Mouse (Mus musculus) embryonic facial prominence, embryonic 14.5 days (tissue): ENCODE data around the gene Gpatch11. TPM values are rescaled to one million over a fixed set of nuclear protein-coding genes. Genes with fewer than 3 reads are reported as not detected.
"Not testable (repeated sequence)": the region's sequence is repeated elsewhere in the genome, so short reads cannot be mapped to it uniquely, and the experiment has no call there.

Experiments
- ATAC-seq: fragments of 200-750 bp; cut with Nextera tagmentation; 2 replicates; pipeline ENCODE4 v1.8.0; 2017; ENCODE audit warnings: low read depth, moderate number of reproducible peaks, moderate TSS enrichment
- DNase-seq: peaks from one replicate; pipeline ENCODE4 v3.0.0-alpha.2; 2015; ENCODE audit warnings: low spot score
- H3K27ac ChIP-seq: fragments of 300-500 bp; sonication (generic); replicated peaks from 2 replicates; pipeline ENCODE4 v1.5.1; 2014; ENCODE audit warnings: low read depth, mild to moderate bottlenecking, low read length, moderate library complexity
- H3K27me3 ChIP-seq: fragments of 300-500 bp; sonication (generic); replicated peaks from 2 replicates; pipeline ENCODE4 v1.6.1; 2014; ENCODE audit warnings: low read length; ENCODE audit not compliant: control insufficient read depth, insufficient read depth
- H3K36me3 ChIP-seq: fragments of 300-500 bp; sonication (generic); 2 replicates; pipeline ENCODE4 v1.6.1; 2014; ENCODE audit warnings: low read length, mixed read lengths; ENCODE audit not compliant: control insufficient read depth, insufficient read depth
- H3K4me1 ChIP-seq: fragments of 300-500 bp; sonication (generic); 2 replicates; pipeline ENCODE4 v1.6.1; 2014; ENCODE audit warnings: antibody characterized with exemption, low read length; ENCODE audit not compliant: control insufficient read depth, insufficient read depth
- H3K4me2 ChIP-seq: fragments of 300-500 bp; sonication (generic); 2 replicates; pipeline ENCODE4 v1.6.1; 2014; ENCODE audit warnings: low read depth, mild to moderate bottlenecking, low read length, moderate library complexity, mixed read lengths
- H3K4me3 ChIP-seq: fragments of 300-500 bp; sonication (generic); 2 replicates; pipeline ENCODE4 v1.5.1; 2014; ENCODE audit warnings: low read depth, mild to moderate bottlenecking, low read length
- H3K9ac ChIP-seq: fragments of 300-500 bp; sonication (generic); 2 replicates; pipeline ENCODE4 v1.6.1; 2014; ENCODE audit warnings: low read depth, mild to moderate bottlenecking, low read length, moderate library complexity, mixed read lengths
- H3K9me3 ChIP-seq: fragments of 300-500 bp; sonication (generic); 2 replicates; pipeline ENCODE4 v1.6.1; 2016; ENCODE audit warnings: low read length; ENCODE audit not compliant: control insufficient read depth
- WGBS: fragments of 180-500 bp; shearing (Covaris S2); extraction: QIAGEN DNeasy Blood & Tissue Kit; methylation state at CpG from one replicate; pipeline ENCODE4 v1.1.7; 2014; 5-methylcytosine and 5-hydroxymethylcytosine counted together
- polyA plus RNA-seq: library from polyadenylated mRNA; unstranded; fragments of >200 nt; fragmentation: Nextera tagmentation; extraction: Ambion mirVana; gene quantifications from 2 replicates; pipeline ENCODE4 v1.2.1, GENCODE M21; 2014

Gene Gpatch11
- polyA plus RNA-seq = 38.5 and 40.5 TPM in 2 replicates

DNA sequence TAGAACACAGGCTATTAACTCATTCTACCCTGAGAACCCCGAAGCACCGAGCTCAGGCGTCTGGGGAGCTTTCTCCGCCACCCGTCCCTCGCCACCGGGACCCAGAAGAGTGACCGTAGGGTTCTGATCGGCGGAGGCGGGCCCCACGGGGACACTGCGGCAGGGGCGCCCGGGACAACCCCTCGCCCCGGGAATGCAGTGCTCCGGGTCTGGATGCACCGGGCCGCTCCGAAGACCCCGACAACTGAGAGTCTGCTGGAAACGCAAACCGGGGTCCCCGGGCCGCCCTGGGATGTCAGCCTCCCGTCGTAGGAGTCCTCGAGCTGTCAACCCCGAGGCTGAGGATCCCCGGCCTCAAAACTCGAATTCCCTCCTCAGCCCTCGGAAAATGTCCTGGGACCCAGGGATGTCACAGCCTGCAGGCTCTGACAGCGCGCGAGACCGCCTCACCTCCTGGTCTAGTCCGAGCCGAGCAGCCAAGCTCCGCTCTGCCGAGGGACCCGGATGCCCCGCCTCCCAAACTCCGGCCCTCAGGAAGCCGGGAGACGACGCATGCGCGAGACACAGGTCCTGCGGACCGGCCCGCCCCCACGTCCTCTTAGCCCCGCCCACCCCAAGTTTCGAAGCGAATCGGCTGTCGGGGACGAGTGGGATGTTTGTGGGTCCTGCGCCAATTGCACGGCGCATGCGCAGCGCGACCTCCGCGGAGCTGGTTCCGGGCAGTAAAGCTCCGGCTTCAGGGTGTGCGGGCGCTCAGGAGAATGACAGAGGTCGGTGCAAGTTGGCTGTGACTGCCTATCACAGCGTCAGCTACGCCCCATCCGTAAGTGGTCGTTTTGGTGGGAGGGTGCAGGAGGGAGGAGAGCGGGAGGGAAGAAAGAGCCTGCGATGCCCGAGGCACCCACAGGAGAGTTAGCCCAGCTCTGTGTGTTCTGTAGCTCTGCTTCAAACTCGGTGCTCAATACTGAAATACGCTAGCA is at the start of gene Gpatch11, which contains the start of gene Heatr5b:
TSS of gene Gpatch11 (plus strand) at position 712 of the 980 bp plus-strand sequence.
TSS of gene Heatr5b (minus strand) at position 509 of the 980 bp plus-strand sequence.
- peak; percentile 98 for ATAC-seq
- H3K36me3 ChIP-seq = peaks cover 35% of the 10 kb centered on the region
- H3K4me2 ChIP-seq = peak within 1 kb of the TSS; percentile 96
- no peaks in the 10 kb centered on the region for H3K27me3 ChIP-seq
- under 1% methylated on average over 61 of the region's 81 CpGs for WGBS
- peak within 1 kb of the TSS; percentile 90 for H3K9ac ChIP-seq
- H3K9me3 ChIP-seq = no peaks in the 10 kb centered on the region
- DNase-seq = peak; percentile 99
- H3K27ac ChIP-seq = peak within 1 kb of the TSS; percentile 81
- H3K4me1 ChIP-seq = no peaks in the 10 kb centered on the region
- H3K4me3 ChIP-seq = peak within 1 kb of the TSS; percentile 85

DNA sequence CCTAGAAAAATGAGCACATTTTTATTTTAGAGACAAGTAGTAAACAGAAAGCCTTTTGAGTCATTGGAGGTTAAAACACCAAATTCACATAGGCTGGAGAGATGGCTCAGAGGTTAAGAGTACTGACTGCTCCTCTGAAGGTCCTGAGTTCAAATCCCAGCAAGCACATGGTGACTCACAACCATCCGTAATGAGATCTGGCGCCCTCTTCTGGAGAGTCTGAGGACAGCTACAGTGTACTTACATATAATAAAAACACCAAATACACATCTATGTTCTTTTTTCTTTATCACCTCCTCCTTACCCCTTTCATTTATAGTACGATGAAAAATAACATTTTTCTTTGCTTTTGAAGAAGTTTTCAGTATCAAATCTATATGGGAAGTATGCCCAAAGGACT is 47.1 kb upstream of the Gpatch11 start:
- not testable (repeated sequence) for H3K9ac ChIP-seq, H3K4me2 ChIP-seq, H3K9me3 ChIP-seq, DNase-seq, H3K4me3 ChIP-seq, H3K4me1 ChIP-seq, H3K27ac ChIP-seq, ATAC-seq, H3K27me3 ChIP-seq
- H3K36me3 ChIP-seq = peaks cover 40% of the 10 kb centered on the region; the same call in 1 of the 2 replicates
- WGBS = 78% methylated on average over 3 of the region's 3 CpGs

DNA sequence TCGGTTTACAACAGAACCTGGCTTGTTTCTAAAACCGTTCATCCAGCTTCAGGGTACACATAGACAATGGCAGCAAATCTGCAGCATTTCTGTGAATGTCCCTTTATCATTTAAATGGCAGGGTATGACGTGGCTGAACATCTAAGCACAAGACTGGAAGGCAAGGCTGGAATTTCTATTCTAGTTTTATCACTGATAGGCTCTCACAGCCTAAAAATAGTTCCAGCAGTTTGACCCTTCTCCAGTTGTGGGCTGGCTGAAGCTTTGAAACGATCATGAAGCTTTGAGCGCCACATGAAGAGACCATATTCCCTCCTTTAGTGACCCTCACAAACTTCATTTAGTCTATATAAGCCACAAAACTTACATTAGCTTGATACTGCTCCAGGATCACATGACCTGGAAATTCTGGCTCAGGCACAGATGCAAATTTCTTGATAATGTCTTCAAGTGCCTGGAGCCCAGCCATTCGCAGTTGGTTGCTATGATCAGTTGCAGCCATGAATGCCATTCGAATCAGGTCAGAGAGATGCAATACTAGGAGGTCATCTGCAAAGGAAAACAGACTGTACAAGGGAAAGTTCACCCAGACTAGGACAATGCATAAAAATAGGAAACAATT is 44.2 kb upstream of the Gpatch11 start:
- H3K4me2 ChIP-seq = no peak overlapping the region
- ATAC-seq (no peak), DNase-seq (no peak)
- peaks cover 48% of the 10 kb centered on the region for H3K36me3 ChIP-seq
- no peaks in the 10 kb centered on the region for H3K9me3 ChIP-seq
- no peaks in the 10 kb centered on the region for H3K4me1 ChIP-seq
- 81% methylated on average over 7 of the region's 7 CpGs for WGBS
- no peak overlapping the region for H3K4me3 ChIP-seq
- no peak overlapping the region for H3K9ac ChIP-seq
- no peaks in the 10 kb centered on the region for H3K27me3 ChIP-seq
- H3K27ac ChIP-seq = no peak overlapping the region

DNA sequence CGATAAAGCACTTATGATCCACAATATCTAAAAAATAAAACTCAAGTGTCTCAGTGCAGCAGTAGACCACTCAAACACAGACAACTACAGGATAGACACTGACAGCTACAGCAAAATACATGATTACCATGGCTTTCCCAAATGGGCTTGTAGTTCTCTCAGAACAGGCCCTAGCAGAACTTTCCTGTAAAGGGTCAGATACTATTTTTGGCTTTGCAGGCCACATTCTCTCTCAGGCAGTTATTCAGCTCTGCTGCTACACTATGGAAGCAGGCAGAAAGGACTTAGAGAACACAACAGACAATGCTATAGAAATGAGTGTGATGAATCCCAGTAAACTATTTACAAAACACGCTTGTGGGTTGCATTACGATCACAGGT is 43.7 kb upstream of the Gpatch11 start:
- Histone ChIP-seq H3K36me3 (peaks cover 52% of the 10 kb centered on the region), H3K27me3 (no peaks in the 10 kb centered on the region), H3K4me2 (no peak overlapping the region), H3K4me3 (no peak overlapping the region), H3K9me3 (no peaks in the 10 kb centered on the region), H3K27ac (no peak overlapping the region), H3K4me1 (no peaks in the 10 kb centered on the region), H3K9ac (no peak overlapping the region)
- DNase-seq (no peak), ATAC-seq (no peak)
- 96% methylated on average over 3 of the region's 3 CpGs for WGBS

DNA sequence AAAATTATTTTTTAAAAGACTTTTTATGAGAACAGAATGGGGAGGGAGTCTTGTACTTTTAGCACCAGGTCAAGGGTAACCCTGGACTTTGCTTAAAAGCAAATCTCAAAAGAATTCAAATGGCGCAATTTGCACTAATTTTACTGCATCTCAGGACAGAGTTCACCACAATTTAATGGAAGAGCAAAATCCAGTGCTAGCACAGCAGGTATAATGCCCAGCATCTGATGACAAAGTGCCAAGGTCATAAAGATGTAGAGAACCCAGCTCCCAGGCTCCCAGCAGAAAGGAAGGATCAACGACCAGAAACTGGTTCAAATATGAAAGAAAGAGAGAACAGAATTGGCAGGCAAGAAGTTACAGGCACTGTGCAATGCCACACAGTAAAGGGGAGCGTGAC is 43.2 kb upstream of the Gpatch11 start:
- Histone ChIP-seq H3K4me1 (no peaks in the 10 kb centered on the region), H3K9ac (no peak overlapping the region), H3K27ac (no peak overlapping the region), H3K4me3 (no peak overlapping the region), H3K27me3 (no peaks in the 10 kb centered on the region), H3K9me3 (no peaks in the 10 kb centered on the region), H3K4me2 (no peak overlapping the region), H3K36me3 (peaks cover 56% of the 10 kb centered on the region)
- DNase-seq = no peak
- ATAC-seq = no peak
- 93% methylated on average over 3 of the region's 3 CpGs for WGBS

DNA sequence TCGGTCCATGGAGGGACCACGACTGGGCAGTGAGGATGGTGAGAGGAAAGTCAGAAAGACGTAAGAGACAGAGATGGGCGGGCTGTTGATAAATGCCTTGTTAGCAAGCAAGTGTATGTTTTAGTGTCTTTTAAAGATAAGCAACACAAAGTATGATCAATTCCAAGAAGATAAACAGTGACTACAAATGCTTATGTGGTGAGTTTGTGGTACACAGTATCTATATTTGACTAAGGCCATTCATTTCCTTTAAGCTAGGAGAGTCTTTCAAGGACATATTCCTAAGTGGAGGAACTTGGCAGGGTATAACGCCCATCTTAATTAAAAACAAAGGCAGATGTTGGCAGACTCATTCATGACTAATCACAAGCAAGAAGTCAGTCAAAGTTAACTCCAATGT is 41.0 kb upstream of the Gpatch11 start:
- Histone ChIP-seq H3K27ac (no peak overlapping the region), H3K9me3 (no peaks in the 10 kb centered on the region), H3K36me3 (peaks cover 64% of the 10 kb centered on the region), H3K9ac (no peak overlapping the region), H3K4me1 (no peaks in the 10 kb centered on the region), H3K27me3 (no peaks in the 10 kb centered on the region), H3K4me3 (no peak overlapping the region), H3K4me2 (no peak overlapping the region)
- WGBS = 84% methylated on average over 5 of the region's 5 CpGs
- DNase-seq (no peak), ATAC-seq (no peak)

DNA sequence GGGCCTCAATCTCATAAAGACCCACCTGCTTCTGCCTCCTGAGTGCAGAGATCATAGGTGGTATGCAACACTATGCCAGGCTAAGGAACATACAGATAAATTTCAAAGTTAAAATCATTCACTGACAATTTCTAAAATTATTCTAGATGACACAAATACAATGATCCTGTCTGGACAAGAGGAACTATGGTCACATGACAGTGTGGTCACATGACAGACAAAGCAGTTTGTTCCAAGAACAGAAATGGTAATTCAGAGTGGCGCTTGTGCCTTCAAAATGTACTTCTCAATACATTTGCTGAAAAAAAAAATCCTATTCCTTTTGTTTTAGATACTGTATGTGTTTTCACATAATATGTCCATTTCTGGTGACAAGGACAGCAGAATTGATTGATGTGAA is 38.1 kb upstream of the Gpatch11 start:
- H3K9me3 ChIP-seq = no peaks in the 10 kb centered on the region
- DNase-seq (no peak), ATAC-seq (no peak)
- H3K27ac ChIP-seq = no peak overlapping the region
- peaks cover 71% of the 10 kb centered on the region for H3K36me3 ChIP-seq
- H3K27me3 ChIP-seq = no peaks in the 10 kb centered on the region
- H3K4me1 ChIP-seq = no peaks in the 10 kb centered on the region
- no peak overlapping the region for H3K4me3 ChIP-seq
- WGBS = 94% methylated on average over 1 of the region's 1 CpGs
- no peak overlapping the region for H3K9ac ChIP-seq
- H3K4me2 ChIP-seq = no peak overlapping the region

DNA sequence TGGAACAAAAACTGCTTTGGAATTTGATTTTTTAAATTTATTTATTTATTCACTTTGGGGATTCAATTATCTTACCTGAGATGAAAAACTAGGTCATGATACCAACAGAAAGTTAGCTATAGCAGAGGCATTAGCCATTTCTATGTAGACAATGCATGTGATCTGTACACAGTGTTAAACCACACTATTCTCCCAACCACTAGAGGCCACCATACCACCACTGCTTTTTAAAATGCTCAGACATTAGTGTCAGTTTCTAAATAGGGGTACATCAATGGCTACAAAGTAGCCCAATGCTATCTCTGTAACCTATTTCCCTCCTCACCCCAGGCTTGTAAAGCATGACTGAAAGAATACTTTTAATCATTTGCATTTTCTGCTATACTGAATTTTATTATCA is 26.3 kb upstream of the Gpatch11 start:
- no peaks in the 10 kb centered on the region for H3K9me3 ChIP-seq
- H3K27ac ChIP-seq = no peak overlapping the region
- H3K27me3 ChIP-seq = no peaks in the 10 kb centered on the region
- DNase-seq (peak; percentile 6), ATAC-seq (no peak)
- H3K4me3 ChIP-seq = no peak overlapping the region
- no peaks in the 10 kb centered on the region for H3K4me1 ChIP-seq
- peaks cover 56% of the 10 kb centered on the region for H3K36me3 ChIP-seq
- no peak overlapping the region for H3K9ac ChIP-seq
- no peak overlapping the region for H3K4me2 ChIP-seq
